Mouse (Mus musculus) forelimb bud, embryonic 11.5 days (tissue): ENCODE results near the gene Mbip.

Experiments used
- DNase-seq: peaks from one replicate; pipeline ENCODE4 v3.0.0-alpha.2; 2012; ENCODE audit warnings: low read depth, low spot score

Gene Mbip

DNA sequence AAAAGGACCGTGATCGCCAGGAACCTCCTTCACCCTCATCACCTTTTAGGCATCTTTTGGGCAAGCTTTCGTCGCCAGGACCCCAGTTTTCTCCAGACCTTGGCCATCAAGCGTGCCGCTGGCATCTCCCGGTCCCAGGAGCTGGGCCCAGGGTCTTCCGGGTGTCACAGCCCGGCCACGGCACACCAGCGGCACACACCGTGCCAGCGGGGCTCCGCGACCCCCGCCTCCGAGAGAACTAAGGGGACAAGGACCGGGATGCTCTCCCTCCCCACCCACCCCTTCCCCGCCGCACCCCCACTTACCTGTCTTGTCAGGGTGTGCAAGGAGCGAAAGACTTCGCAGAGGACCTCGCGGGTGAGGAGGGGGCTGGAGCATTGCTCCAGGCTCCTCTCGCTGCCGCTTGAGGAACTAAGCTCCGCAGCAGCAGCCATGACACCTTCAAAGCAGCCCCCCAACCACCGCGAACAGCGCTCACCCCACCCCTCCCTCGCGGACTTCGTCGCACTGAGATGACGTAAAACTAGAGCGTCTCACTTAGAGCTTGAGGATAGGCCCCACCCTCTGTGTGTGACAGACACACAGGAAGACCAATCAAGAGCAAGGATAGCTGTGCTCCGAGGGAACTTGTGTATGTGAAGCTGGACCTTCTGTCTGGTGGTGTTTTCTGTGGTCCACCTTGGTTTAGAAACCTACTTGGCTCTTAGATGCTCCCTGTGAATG lies at the start of gene Mbip:
Gene Mbip, minus strand, starts transcription at position 528 of the 723 bp plus-strand sequence.
- peak; percentile 100 for DNase-seq

DNA sequence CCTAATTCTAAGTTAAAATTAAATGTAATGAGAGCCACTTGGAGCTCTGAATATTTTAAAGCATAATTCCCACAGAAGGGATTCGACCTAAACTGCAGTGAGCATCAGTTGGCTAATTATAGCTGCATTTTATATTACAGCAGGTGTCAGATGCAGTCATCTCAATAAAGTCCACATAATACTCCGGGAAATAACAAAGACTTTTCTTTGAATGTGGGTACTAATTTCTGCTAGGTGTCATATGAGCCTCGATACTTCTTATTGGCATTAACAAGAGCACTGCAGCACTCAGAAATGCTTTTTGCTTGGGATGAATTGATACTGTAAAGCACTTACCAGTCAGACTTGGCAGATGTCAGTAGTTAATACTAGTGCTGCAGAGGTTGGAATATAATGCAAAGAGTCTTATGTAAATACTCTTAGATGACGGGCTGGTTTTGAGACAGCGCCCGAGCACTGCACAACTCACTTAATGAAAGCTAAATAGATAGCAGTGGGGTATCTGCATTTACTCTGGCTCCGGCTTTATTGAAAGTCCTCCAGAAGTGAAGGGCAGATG lies 42.0 kb upstream of the Mbip start:
- DNase-seq = no peak

DNA sequence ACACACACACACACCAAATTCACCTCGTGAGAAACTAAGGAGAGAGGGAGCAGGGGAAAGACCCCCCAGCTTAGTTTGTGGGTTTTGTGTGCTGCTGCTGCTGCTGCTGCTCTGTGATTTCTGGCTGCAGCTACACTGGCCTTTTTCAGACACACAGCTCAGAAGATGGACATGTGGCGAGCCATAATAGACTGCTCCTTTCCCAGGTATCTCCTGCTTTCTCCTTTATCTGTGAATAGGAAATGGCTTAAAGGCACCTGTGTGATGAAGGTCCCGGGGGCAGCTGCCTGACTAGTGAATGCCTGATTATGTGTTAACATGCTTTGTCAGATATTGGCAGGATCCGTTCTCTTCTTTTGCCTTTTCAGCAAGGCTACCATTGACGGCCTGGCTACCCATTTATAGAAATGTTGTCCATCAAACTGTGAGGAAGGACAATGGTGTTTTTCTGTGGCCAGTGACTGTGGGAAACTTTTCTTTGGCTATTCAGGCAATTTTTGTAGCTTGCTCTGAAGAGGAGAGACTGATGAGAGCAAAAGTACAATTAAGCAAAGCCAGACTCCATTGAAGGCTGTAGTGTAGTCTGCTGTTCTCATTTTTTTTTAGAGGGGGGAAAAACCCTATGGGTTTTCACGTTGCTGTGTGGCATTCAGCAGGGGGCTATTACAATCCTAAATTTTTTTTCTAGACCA lies 41.4 kb upstream of the Mbip start:
- DNase-seq = no peak

DNA sequence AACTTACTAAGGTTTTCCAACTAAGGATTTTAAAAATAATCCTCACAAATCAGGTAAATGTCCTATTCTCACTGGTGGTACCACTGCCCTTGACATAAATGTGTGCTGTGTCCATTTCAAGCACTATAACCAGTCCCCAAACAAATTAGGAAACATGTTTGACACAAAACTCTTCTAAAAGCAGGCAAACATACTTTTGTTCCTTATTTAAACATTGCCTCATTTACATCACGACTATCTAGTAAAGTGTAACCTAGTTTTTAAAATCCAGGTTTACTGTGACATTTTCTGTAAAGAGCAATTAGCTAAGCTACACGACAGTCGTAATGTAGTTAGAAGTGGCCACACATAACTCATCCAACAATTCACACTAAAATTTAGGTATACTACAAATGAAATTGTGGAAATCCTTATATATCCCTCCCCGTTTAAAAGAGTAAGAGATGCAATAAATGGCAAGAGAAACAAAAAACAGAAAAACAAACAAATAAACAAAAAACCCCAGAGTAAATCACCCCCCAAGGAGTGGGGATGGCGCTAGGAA lies 851 bp downstream of the Mbip start:
- no peak for DNase-seq

DNA sequence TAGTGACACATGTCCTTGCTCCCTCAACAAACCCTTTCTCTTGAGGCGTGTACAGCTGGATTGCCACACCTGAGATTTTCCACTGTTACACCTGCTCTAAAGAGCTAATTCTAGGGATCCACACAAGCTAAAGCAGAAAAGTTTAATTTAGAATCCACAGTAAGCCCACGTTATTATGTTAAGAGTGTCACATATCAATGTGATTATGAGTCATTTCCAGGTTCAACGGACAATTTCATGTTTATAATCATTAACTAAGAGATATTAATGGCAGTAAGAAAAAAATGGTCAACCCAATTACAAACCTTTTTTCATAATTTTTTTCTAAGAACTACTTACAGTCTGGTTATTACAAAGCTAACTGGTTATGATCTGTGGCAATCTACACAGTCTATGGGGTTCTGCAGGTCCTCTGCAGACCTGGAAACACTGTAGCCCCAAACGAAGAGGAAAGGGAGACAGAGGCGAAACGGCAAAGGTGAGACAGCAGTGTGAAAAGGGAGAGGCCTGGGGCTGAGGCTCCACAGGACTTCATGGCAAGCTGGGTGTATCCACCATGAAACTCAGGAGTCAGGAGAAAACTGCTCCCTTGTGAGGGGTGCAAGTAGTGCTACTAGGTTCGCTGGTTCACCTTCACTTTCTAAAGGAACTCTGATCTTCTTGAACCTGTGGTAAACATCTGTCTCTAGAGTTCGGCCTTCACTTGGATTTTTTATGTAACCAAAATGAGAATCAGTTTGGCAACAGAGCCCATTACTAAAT lies 6.2 kb downstream of the Mbip start:
- DNase-seq = no peak

DNA sequence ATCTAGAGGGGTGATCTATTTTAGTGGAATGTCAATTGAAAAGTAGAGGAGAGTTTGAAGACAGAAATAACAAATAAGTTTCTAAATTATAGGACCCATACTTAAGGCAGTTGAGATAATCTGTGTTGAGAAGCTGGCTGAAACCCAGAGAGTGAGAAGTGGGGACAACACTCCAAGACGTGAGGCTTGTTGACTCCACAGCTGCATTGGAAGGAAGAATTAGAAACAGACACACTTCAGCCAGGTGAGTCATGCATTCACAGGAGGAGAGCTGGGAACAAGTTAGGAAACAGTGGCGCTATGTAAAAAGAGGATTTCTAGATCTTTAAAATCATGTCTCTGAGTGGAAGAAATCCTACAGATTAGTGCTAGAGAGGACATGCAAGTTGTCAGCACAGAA lies 12.2 kb downstream of the Mbip start:
- DNase-seq = no peak

DNA sequence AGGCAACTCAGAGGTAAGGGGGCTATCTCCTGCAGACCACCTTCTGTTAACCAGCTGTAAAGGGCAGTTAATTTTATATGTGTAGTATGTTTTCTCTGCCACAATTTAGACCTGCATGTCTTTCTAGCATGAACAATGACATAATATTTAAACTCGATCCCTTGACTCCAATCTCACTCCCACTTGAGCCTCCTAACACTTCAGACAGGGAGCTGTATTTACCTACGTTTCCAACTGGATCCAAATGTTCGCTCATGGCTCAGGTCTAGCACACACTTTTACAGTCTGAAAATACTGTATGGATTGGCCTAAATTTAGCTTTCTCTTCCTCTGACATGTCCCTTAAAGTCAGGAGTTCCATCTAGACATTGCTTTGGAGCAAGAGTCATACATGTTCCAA lies 13.2 kb downstream of the Mbip start:
- no peak for DNase-seq

DNA sequence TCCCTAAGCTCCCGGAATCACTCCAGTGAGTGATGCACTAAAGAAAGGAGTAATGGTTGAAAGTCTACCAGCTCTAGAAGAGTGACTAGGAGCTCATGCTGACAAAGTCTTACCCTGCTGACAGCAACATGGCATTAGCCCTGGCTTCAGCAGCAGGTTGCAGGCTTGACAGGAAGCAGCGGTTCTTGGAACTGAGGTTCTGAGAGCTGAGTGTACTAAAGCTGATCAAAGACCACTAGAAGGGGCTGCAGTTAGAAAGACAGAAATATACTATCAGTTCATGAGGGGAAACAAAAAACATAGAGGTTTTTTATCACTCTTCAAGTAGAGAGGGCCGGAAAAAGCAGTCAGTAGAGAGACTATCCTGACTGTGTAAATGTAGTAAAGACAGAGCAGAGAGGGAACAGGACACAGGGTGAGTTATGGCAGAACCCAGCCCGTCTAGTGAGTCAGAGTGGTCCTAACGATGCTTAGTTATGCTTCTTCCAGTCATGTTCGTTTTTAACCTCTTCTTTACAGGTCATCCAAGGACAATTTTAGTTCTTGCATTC lies 18.2 kb downstream of the Mbip start:
- DNase-seq = no peak

DNA sequence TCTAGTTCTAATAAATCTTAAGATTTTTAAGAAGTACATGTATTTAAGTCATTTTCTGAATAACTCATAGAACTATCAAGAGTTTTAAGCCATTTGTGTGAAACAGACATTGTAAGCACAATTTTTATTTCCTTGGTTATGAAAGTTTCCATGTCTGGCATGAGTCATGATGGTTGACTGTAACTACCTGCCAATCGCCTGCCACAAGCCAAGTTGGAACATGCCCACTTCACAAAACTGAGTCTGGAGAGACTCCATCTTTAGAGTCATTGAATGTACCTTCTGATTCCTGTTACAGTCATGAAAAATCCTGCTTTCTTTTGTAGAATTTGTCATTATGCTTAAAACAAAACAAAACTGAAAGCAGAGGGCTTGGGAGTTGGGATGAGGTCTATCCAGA lies 19.8 kb downstream of the Mbip start:
- DNase-seq = no peak

DNA sequence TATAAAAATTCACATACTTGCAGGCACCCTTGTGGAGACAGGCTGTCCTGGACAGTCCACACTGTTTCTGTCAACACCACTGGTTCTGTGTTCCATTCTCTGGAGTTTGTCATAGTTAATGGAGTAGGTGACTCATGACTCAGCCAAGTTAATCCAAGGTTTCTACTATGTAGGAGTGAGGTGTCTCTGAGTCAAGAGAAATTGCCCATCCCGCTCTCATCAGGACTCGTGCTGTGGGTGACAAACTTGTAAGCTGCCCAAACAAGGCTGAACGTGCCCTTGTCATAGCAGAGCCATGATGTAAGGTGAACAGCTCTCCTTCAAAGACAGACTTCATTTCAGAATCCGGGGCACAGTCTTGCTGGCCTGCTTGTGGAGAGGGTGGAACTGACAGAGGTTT lies 26.8 kb downstream of the Mbip start:
- no peak for DNase-seq

DNA sequence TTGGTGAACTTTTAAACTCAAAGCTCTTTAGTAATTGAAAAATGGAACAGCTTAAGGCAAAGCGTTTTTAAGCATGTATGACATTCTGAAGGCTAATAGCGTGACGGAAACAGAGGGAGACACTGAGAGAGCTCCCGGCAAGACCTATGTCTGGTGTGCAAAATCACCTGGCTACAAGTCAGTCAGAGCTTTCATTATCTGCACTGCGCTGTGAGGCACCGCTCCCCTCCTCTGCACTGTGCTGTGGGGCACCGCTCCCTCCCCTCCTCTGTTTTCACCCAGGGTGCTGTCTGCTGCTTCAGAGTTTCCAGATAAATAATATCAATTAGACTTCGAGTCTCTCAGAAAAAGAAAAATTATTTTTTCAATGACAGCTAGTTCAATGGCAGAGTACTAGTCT lies 27.6 kb downstream of the Mbip start:
- no peak for DNase-seq

DNA sequence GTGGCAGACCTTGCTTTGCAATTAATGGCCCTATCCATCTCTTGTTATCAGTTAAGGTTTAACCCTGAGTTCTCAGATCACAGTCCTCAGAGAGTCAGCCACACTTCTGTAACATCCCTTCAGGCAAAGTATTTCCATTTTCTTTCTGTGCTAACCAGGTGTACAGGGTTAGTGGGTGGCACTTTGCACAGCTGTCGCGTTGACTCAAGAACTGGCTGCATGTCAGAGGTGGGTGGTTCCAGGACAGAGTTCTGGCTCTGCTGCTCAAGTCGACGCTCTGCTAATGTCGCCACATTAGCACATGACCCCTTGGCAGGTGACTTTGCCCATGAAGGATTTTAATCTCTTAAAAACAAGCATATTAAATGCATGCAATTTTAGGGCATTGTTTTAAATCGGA lies 39.9 kb downstream of the Mbip start:
- no peak for DNase-seq

DNA sequence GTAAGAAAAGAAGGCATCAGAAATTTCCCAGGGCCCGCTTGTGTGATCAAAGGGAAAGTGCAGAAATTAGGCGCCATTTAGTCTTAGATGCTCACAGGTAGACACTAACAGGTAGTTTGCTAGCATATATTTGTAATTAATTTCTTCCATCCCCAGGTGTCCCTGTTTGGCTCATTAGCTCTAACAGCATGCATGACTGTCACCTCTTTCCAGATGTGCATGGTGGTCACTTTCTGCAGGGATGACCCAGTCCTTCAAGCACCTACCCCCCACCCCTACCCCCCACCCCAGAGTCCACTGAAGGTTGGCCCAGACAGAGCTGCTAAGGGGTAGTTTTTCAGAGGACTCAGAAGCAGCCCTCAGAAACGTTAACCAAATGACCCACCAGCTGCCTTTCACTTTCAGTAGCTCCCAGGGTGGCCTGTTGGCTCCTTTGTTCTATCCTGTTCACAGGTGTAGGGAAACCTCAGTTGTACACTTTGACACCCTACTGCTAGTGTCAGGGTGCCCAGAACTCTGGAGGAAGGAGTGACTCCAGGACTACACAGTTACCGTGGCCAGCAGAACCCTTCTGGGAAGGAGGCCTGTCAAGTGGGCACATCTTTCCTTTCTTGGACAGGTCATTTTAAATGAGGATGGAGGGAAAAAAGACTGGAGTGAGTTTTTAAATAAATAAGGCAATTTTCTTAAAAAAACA lies 43.2 kb downstream of the Mbip start:
- no peak for DNase-seq

DNA sequence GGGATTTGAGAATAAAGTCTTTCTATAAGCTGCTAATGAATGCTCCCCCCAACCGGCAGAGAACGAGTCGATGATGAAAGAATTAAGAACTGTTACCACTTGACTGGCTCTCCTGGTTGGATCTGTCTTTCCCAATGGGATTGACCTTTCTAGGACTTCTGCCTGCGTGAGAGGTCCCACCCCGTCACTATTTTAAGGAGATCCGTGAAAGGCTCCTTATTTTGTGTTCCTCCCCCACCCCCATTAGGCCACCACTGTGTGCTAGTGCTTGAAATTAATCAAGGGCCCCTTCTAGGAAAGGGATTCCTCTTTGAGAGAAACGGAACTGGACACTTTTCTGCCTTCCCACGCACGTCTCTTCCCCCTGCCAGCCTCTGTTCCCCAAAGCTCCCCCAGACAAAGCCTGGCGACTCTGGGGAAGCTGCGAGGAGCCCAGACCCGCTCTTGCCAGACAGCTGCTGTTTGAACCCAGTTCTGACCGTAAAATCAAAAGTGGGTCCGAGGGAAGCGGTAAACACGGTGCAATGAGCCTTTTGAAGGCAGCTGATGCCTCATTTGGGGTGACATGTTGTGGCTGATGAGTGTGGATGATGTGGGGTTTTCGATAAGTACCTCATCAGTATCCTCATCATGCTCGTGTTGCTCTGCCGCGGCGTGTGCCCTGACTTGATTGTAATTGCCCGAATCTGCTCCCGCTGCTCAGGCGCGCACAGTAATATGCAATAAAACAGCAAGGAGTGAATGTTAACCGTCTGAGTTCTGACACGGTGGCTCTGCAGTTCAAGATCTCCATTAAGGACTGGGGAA lies 44.0 kb downstream of the Mbip start:
- DNase-seq = peak; percentile 65

DNA sequence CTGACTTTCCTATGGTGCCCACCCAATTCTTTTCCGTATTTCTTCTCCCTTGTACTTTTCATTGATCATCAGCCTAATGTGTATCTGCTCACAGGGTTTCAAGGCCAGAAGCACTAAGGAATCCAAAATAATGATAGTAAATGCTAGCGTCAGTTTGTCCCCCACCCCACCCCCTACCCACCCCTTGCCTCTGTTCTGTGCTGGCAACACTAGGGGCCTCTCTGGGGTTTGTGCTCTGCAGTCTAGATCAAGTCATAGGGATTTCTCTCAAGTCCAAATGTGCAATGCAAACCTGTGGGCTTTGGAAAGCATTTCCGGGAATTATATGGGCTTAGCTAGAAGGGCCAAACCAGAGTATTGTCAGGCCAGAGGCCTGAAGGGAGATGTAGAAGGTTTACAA lies 46.1 kb downstream of the Mbip start:
- no peak for DNase-seq

DNA sequence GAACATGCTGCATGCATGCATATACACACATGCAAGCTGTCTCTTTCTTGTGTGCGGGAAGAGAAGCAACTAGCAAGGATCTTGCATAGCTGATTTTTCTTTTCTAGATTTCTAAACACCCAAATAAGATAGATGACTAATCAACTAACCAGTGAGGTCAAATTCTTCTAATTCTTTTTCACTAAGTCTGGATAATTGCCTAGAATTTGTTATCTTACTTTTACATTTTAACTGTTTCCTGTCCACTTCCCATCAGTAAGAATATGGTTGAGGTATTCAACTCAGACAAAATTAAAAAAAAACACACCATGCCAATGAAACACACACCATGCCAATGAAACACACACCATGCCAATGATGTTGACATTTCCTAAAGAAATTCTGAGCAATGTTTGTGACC lies 46.8 kb downstream of the Mbip start:
- DNase-seq = no peak

DNA sequence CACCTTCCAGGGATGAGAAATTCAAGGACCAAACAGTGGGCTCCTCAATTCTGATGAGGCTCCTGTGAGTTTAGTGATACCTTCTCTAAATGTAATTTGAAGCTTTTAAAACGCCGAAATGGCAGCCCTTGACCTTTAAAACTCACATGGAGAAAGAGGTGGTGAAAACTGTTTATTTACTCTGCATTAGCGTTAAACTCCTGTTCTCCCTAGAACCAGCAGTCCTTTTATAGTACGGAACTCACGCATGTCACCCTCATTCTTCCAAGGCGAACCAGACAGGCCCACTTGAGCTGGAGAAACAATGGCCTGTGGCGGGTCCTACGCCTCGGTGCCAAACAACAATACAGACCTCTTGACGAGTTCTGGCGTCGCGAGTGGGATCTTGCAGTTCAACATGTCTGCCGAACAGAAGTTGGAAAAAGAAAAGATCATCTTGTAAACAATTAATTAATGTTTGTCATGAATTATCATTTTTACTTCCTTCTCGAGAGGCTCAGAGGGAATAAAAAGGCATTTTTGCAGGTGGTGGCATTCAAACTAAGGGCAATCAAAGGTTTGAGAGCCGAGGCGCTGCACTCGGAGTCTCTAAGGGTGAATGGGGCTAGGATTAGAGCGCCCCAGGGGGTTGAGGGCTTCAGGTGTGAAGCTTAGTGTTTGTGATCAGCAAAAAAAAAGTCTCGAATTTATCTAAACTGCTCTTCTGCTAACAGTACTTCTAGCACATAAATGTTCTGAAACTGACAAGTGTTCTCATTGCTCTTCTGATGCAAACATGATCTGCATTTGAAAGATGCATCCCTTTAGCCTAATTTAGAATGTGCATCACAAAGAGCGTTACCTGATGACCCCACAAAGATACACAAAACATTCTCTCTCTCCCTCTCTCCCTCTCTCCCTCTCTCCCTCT lies 47.5 kb downstream of the Mbip start:
- no peak for DNase-seq

DNA sequence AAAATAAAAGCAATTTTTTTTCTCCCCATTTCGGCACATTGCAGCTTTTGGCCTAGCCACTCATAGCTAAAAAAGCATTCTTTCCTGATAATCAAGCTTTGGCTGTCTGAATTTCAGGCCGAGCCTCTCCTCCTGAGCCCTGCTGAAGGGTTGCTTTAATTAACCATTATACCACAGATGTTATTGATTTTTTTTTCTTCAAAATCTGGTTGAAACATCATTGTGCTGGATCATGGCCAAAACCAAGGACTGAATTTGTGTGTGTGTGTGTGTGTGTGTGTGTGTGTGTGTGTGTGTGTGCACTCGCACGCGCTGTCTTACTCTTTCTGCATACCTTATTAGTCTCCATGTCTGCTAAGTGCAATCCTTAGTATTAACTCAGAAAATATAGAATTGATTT lies 48.6 kb downstream of the Mbip start:
- no peak for DNase-seq

DNA sequence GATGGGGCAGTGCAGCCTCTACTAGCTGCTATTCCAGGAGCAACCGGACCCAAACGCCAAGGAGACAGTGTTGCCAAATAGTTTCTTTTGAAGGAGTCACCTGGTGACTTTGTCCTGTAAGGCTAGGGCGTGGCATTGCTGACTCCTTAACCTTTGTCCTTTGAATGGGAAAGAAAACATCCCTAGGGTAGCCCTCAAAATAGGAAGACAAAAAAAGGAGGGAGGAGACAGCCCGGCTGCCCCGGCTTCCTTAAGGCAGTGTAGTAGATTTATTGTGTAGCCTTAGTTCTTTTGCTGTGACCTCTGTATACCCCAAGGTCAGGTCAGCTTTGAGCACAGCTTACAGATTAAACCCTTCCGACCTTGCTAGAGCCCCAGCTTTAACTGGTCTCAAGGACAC lies 49.2 kb downstream of the Mbip start:
- DNase-seq = no peak
